Mouse (Mus musculus) limb, embryonic 14.5 days (tissue): ENCODE results near the gene Dpy30. TPM values are rescaled to one million over a fixed set of nuclear protein-coding genes. Genes with fewer than 3 reads are reported as not detected.
"Not testable (repeated sequence)": the region's sequence is repeated elsewhere in the genome, so short reads cannot be mapped to it uniquely, and the experiment has no call there.

Source experiments
- ATAC-seq: fragments of 200-750 bp; cut with Nextera tagmentation; 2 replicates; pipeline ENCODE4 v1.8.0; 2017; ENCODE audit warnings: low read depth, moderate number of reproducible peaks, moderate TSS enrichment; ENCODE audit not compliant: low FRiP score
- DNase-seq: peaks from one replicate; pipeline ENCODE4 v3.0.0-alpha.2; 2015; ENCODE audit warnings: low spot score
- H3K27ac ChIP-seq: fragments of 300-500 bp; sonication (generic); replicated peaks from 2 replicates; pipeline ENCODE4 v1.5.1; 2014; ENCODE audit warnings: low read depth, mild to moderate bottlenecking, low read length, moderate library complexity, mixed read lengths
- H3K27me3 ChIP-seq: fragments of 300-500 bp; sonication (generic); 2 replicates; pipeline ENCODE4 v1.6.1; 2014; ENCODE audit warnings: low read length, mixed read lengths; ENCODE audit not compliant: control insufficient read depth, insufficient read depth
- H3K36me3 ChIP-seq: fragments of 300-500 bp; sonication (generic); 2 replicates; pipeline ENCODE4 v1.6.1; 2014; ENCODE audit warnings: mild to moderate bottlenecking, low read length, moderate library complexity, mixed read lengths; ENCODE audit not compliant: control insufficient read depth, insufficient read depth
- H3K4me1 ChIP-seq: fragments of 300-500 bp; sonication (generic); 2 replicates; pipeline ENCODE4 v1.6.1; 2014; ENCODE audit warnings: antibody characterized with exemption, low read length, mixed read lengths; ENCODE audit not compliant: control insufficient read depth, insufficient read depth
- H3K4me2 ChIP-seq: fragments of 300-500 bp; sonication (generic); replicated peaks from 2 replicates; pipeline ENCODE4 v1.6.1; 2014; ENCODE audit warnings: low read depth, mild to moderate bottlenecking, low read length, moderate library complexity; ENCODE audit not compliant: severe bottlenecking
- H3K4me3 ChIP-seq: fragments of 300-500 bp; sonication (generic); replicated peaks from 2 replicates; pipeline ENCODE4 v1.5.1; 2014; ENCODE audit warnings: low read length
- H3K9ac ChIP-seq: fragments of 300-500 bp; sonication (generic); 2 replicates; pipeline ENCODE4 v1.6.1; 2014; ENCODE audit warnings: mild to moderate bottlenecking, low read depth, low read length, moderate library complexity; ENCODE audit not compliant: severe bottlenecking
- H3K9me3 ChIP-seq: fragments of 300-500 bp; sonication (generic); 2 replicates; pipeline ENCODE4 v1.6.1; 2016; ENCODE audit warnings: low read length; ENCODE audit not compliant: control insufficient read depth
- POLR2A ChIP-seq: fragments of 200-500 bp; IDR thresholded peaks from 2 replicates; pipeline ENCODE4 v1.8.0; 2012; ENCODE audit warnings: inconsistent platforms, mild to moderate bottlenecking, moderate library complexity, borderline replicate concordance; ENCODE audit not compliant: insufficient read depth, insufficient read length; ENCODE audit errors: extremely low read depth
- WGBS: fragments of 180-500 bp; shearing (Covaris S2); extraction: QIAGEN DNeasy Blood & Tissue Kit; methylation state at CpG from one replicate; pipeline ENCODE4 v1.1.7; 2014; 5-methylcytosine and 5-hydroxymethylcytosine counted together
- polyA plus RNA-seq, 2 experiments: library from polyadenylated mRNA; depleted of rRNA in 1 of 2; stranded (reverse) in 1 of 2; unstranded in 1 of 2; fragments of >200 nt; fragmentation: Nextera tagmentation in 1 of 2; extraction: Ambion mirVana in 1 of 2; gene quantifications; 2 replicates each; pipeline versions ENCODE4 v1.2.1 to v1.2.3; 2012 to 2014

Gene Dpy30
- polyA plus RNA-seq, 2 experiments = 130 to 184 TPM

DNA sequence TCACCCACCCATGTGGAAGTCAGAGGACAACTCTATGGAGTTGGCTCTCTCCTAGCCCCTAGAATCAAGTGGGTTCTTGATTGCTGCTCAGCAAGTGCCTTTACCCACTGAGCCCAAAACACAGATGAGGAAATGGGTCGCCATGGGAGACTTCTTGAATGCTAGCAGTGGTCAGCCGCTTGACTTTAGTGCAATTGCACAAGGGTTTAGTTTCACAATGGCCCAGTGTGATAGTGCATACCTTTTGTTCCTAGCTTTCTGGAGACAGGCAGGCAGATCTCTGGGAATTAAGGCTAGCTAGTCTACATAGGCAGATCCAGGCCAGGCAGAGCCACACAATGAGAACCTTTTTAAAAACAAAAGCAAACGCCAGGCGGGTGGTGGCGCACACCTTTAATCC, 23.7 kb downstream of the Dpy30 start:
- peaks cover 54% of the 10 kb centered on the region for H3K36me3 ChIP-seq
- H3K4me3 ChIP-seq = no peak overlapping the region
- TF ChIP-seq POLR2A = no peak
- no peak overlapping the region for H3K9ac ChIP-seq
- WGBS = 94% methylated on average over 5 of the region's 5 CpGs
- no peak for ATAC-seq
- H3K27ac ChIP-seq = no peak overlapping the region
- H3K4me2 ChIP-seq = no peak overlapping the region
- H3K9me3 ChIP-seq = no peaks in the 10 kb centered on the region
- H3K4me1 ChIP-seq = no peaks in the 10 kb centered on the region
- no peak for DNase-seq
- no peaks in the 10 kb centered on the region for H3K27me3 ChIP-seq

DNA sequence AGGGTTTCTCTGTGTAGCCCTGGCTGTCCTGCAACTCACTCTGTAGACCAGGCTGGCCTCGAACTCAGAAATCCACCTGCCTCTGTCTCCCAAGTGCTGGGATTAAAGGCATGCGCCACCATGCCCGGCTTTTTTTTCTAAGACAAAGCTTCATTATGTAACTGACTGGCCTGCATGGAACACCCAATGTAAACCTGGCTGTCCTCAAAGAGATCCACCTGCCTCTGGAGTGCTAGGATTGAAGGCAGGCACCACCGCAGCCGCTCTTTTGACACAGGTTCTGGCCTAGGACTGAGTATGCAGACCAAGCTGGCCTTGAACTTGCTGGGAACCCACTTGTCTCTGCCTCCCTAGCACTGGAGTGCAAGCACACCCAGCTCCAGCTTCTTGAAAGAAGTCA, 26.8 kb downstream of the Dpy30 start:
- peaks cover 33% of the 10 kb centered on the region for H3K36me3 ChIP-seq
- not testable (repeated sequence) for H3K9me3 ChIP-seq, DNase-seq, H3K27me3 ChIP-seq, H3K4me2 ChIP-seq, H3K4me3 ChIP-seq, ATAC-seq, H3K27ac ChIP-seq, H3K4me1 ChIP-seq, H3K9ac ChIP-seq
- 95% methylated on average over 5 of the region's 5 CpGs for WGBS

GRCm38 (mm10) chr17:74296076-74296823, 27.5 kb downstream of the Dpy30 start:
- Histone ChIP-seq H3K27ac (peak overlapping the region; percentile 98), H3K9ac (peak overlapping the region; percentile 90), H3K4me3 (peak overlapping the region; percentile 85), H3K4me1 (peaks cover 12% of the 10 kb centered on the region), H3K9me3 (no peaks in the 10 kb centered on the region), H3K36me3 (peaks cover 26% of the 10 kb centered on the region), H3K27me3 (no peaks in the 10 kb centered on the region), H3K4me2 (peak overlapping the region; percentile 68)
- no peak for TF ChIP-seq POLR2A
- no peak for ATAC-seq
- WGBS = 33% methylated on average over 11 of the region's 11 CpGs
- DNase-seq = peak; percentile 66

DNA sequence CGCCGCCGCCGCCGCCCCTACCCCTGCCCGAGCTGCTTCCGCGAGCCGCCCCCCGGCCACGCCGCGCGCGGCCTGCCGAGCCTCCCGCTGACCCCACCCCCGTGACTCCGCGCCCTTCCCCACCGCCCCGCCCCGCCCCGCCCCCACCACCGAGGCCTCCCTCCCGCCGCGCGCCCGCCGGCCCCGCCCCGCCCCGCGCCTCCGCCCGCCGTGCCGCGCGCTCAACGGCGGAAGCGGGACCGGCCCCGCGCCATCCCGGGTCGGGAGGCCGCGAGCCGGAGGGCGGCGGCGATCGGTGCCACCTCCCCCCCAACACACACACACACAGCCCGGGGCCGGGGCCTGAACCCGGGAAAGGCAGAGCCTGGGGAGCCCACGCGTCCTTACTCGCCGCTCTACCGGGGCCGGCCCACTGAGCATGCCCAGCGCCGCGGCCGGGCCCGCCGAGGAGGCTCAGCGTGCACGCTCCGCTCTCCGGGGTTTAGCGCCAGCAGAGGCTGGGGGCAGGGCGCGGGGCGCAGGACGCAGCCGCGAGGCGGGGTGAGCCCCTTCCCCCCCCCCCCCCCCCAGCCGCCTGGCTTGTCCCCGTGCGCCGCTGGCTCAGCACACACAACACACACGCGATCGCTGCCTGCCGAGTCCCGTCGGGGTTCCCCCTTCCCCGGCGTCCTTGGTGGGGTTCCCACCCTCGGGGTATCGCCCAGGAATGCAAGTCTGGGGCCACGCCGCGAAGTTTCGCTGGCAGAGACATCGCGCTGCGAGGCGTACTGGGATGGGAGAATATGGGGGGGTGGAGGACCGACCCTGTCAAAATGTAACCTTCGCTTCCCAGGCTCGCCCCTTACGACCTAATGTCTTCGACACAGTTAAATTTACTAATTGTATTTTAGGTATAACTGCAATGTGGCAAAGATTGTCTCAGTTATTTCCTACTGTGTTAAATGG, 28.4 kb downstream of the Dpy30 start, which contains the start of gene Memo1:
Gene Memo1, minus strand, starts transcription at position 496 of the 945 bp plus-strand sequence.
- Histone ChIP-seq H3K27ac (peak within 1 kb of the TSS; percentile 98), H3K9me3 (no peaks in the 10 kb centered on the region), H3K9ac (peak within 1 kb of the TSS; percentile 90), H3K27me3 (no peaks in the 10 kb centered on the region), H3K4me3 (peak within 1 kb of the TSS; percentile 85), H3K4me2 (peak within 1 kb of the TSS; percentile 82), H3K4me1 (peaks cover 18% of the 10 kb centered on the region), H3K36me3 (peaks cover 19% of the 10 kb centered on the region)
- under 1% methylated on average over 19 of the region's 110 CpGs for WGBS
- peak; percentile 59; the same call in 1 of the 2 replicates for TF ChIP-seq POLR2A
- DNase-seq (peak; percentile 78), ATAC-seq (peak; percentile 88)

- H3K4me1 ChIP-seq = peaks cover 18% of the 10 kb centered on the region
- TF ChIP-seq POLR2A = no peak
- H3K9ac ChIP-seq = peak overlapping the region; percentile 90
- H3K27me3 ChIP-seq = no peaks in the 10 kb centered on the region
- H3K4me3 ChIP-seq = peak overlapping the region; percentile 85
- no peaks in the 10 kb centered on the region for H3K9me3 ChIP-seq
- peak overlapping the region; percentile 98 for H3K27ac ChIP-seq
- 0% methylated on average over 10 of the region's 80 CpGs for WGBS
- DNase-seq (peak; percentile 81), ATAC-seq (peak; percentile 80)
- H3K36me3 ChIP-seq = peaks cover 12% of the 10 kb centered on the region
- H3K4me2 ChIP-seq = peak overlapping the region; percentile 82
Observed at GRCm38 (mm10) chr17:74294426-74295025, 29.2 kb downstream of the Dpy30 start.
